Mouse (Mus musculus) embryonic facial prominence, embryonic 14.5 days (tissue): ENCODE results near the gene H2-T22. TPM values are rescaled to one million over a fixed set of nuclear protein-coding genes. Genes with fewer than 3 reads are reported as not detected.

Experiments used
- ATAC-seq: fragments of 200-750 bp; cut with Nextera tagmentation; 2 replicates; pipeline ENCODE4 v1.8.0; 2017; ENCODE audit warnings: low read depth, moderate number of reproducible peaks, moderate TSS enrichment
- DNase-seq: peaks from one replicate; pipeline ENCODE4 v3.0.0-alpha.2; 2015; ENCODE audit warnings: low spot score
- H3K27ac ChIP-seq: fragments of 300-500 bp; sonication (generic); replicated peaks from 2 replicates; pipeline ENCODE4 v1.5.1; 2014; ENCODE audit warnings: low read depth, mild to moderate bottlenecking, low read length, moderate library complexity
- H3K27me3 ChIP-seq: fragments of 300-500 bp; sonication (generic); replicated peaks from 2 replicates; pipeline ENCODE4 v1.6.1; 2014; ENCODE audit warnings: low read length; ENCODE audit not compliant: control insufficient read depth, insufficient read depth
- H3K36me3 ChIP-seq: fragments of 300-500 bp; sonication (generic); 2 replicates; pipeline ENCODE4 v1.6.1; 2014; ENCODE audit warnings: low read length, mixed read lengths; ENCODE audit not compliant: control insufficient read depth, insufficient read depth
- H3K4me1 ChIP-seq: fragments of 300-500 bp; sonication (generic); 2 replicates; pipeline ENCODE4 v1.6.1; 2014; ENCODE audit warnings: antibody characterized with exemption, low read length; ENCODE audit not compliant: control insufficient read depth, insufficient read depth
- H3K4me2 ChIP-seq: fragments of 300-500 bp; sonication (generic); 2 replicates; pipeline ENCODE4 v1.6.1; 2014; ENCODE audit warnings: low read depth, mild to moderate bottlenecking, low read length, moderate library complexity, mixed read lengths
- H3K4me3 ChIP-seq: fragments of 300-500 bp; sonication (generic); 2 replicates; pipeline ENCODE4 v1.5.1; 2014; ENCODE audit warnings: low read depth, mild to moderate bottlenecking, low read length
- H3K9ac ChIP-seq: fragments of 300-500 bp; sonication (generic); 2 replicates; pipeline ENCODE4 v1.6.1; 2014; ENCODE audit warnings: low read depth, mild to moderate bottlenecking, low read length, moderate library complexity, mixed read lengths
- H3K9me3 ChIP-seq: fragments of 300-500 bp; sonication (generic); 2 replicates; pipeline ENCODE4 v1.6.1; 2016; ENCODE audit warnings: low read length; ENCODE audit not compliant: control insufficient read depth
- WGBS: fragments of 180-500 bp; shearing (Covaris S2); extraction: QIAGEN DNeasy Blood & Tissue Kit; methylation state at CpG from one replicate; pipeline ENCODE4 v1.1.7; 2014; 5-methylcytosine and 5-hydroxymethylcytosine counted together
- polyA plus RNA-seq: library from polyadenylated mRNA; unstranded; fragments of >200 nt; fragmentation: Nextera tagmentation; extraction: Ambion mirVana; gene quantifications from 2 replicates; pipeline ENCODE4 v1.2.1, GENCODE M21; 2014

H2-T22 gene
- polyA plus RNA-seq, 1 experiment from 2014 or later, result 20.5 TPM

DNA sequence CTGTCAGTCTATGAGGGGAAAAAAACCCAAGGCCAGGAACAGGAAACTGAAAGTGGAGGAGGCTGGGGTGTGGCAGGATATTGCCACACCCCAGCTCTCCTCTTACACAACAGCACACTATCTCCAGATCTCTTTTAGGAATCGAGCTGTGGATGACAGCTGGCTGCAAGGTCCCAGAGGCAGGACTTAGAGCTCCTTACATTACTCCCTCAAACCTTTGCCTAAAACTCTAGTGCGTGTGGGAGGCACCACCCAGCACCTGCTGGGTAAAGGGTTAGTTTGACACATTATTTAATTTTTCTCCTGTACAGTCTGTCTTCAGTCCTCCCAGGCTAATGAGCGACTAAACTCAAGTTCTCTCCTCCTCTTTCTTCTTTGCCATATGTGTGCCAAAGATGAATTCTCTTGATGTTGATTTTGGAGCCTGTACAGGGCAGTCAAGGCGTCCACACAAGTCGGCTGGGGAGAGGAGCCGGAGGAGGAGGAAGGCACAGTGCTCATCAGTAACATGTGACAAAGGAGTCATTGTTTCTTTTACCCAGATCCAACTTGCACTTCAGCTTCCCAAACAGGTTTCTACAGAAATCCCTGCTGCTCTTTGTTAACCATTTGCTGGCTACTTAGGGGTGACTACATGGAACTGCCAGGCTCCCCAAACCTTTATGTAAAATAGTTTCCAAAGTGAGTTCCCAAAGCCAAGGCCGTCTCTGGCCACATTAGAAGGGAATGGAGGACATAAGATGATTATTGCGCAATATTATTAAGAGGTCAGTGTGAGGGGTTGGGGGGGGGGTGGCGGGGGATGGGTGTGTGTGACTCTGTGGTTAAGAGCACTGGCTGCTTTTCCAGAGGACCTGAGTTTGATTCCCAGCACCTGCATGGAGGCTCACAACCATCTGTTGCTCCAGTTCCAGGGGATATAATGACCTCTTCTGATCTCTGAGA, 18.6 kb downstream of the H2-T22 start:
- peak; percentile 69 for ATAC-seq
- Histone ChIP-seq H3K36me3 (no peaks in the 10 kb centered on the region), H3K9me3 (no peaks in the 10 kb centered on the region), H3K4me1 (peaks cover 5% of the 10 kb centered on the region; the same call in 1 of the 2 replicates), H3K4me2 (no peak overlapping the region), H3K9ac (no peak overlapping the region), H3K27me3 (no peaks in the 10 kb centered on the region), H3K4me3 (no peak overlapping the region), H3K27ac (no peak overlapping the region; the same call in 1 of the 2 replicates)
- 46% methylated on average over 9 of the region's 9 CpGs for WGBS
- DNase-seq, result peak; percentile 61

DNA sequence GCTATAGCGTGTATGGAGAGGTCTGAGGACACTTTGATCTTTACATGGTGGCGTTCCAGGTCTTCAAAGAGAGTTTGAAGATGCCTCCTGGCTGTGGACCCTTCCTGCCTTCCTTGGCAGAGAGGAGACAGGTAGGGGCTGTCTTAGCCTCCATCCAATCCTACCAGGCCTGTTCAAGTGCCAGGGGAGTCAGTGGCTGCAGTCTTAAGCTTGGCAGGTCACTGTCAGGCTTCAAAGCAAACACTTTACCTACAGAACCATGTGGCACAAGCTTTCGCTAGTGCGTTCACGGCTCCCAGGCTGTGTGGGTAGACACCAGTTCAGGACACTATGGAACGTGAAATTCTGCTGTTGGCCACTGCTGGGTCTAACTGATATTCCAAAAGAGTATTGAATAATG, 19.6 kb downstream of the H2-T22 start:
- no peaks in the 10 kb centered on the region for H3K36me3 ChIP-seq
- DNase-seq, result no peak
- H3K4me3 ChIP-seq, result no peak overlapping the region
- 86% methylated on average over 6 of the region's 6 CpGs for WGBS
- ATAC-seq, result no peak
- no peak overlapping the region for H3K4me2 ChIP-seq
- no peak overlapping the region for H3K27ac ChIP-seq
- no peaks in the 10 kb centered on the region for H3K27me3 ChIP-seq
- H3K9me3 ChIP-seq, result no peaks in the 10 kb centered on the region
- H3K9ac ChIP-seq, result no peak overlapping the region
- peaks cover 5% of the 10 kb centered on the region; the same call in 1 of the 2 replicates for H3K4me1 ChIP-seq

DNA sequence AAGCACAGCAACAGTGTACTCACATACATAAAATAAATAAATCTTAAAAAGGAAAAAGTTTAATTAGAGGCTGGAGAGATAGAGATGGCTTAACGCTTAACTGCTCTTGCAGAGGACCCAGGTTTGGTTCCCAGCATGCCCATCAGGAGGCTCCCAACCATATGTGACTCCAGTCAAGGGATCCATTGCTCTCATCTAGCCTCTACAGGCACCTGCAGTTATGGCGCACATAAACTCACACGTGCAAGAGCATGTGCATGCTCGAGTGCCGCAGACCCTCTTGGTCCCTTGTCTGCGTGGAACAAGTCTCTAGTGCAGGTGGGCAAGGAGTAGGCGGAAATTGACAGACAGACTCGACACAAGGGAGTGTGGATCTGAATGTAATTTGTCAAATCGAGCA, 20.4 kb downstream of the H2-T22 start:
- WGBS, result 91% methylated on average over 9 of the region's 9 CpGs
- Histone ChIP-seq H3K9me3 (no peaks in the 10 kb centered on the region), H3K4me1 (peaks cover 5% of the 10 kb centered on the region; the same call in 1 of the 2 replicates), H3K27me3 (no peaks in the 10 kb centered on the region), H3K4me3 (no peak overlapping the region), H3K9ac (no peak overlapping the region), H3K27ac (no peak overlapping the region), H3K36me3 (no peaks in the 10 kb centered on the region), H3K4me2 (no peak overlapping the region)
- ATAC-seq (no peak), DNase-seq (no peak)

DNA sequence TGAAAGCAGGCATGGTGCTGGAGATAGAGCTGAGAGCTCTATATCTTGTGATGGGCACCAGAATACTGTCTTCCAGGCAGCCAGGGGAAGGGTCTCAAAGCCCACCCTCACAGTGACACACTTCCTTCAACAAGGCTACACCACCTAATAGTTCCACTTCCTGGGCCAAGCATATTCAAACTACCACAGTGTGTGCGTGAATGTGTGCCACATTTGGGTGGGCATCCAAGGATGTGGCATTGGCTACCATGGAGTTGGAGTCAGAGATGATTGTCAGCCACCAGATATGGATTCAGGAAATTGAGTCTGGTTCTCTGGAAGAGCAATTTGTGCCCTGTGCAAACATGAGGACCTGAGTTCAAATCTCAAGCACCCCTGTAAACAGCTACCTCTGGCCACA, 21.2 kb downstream of the H2-T22 start:
- H3K4me3 ChIP-seq, result no peak overlapping the region
- whole genome bisulfite sequencing, result 89% methylated on average over 1 of the region's 1 CpGs
- H3K9ac ChIP-seq, result no peak overlapping the region
- no peak overlapping the region for H3K27ac ChIP-seq
- DNase-seq, result no peak
- H3K9me3 ChIP-seq, result no peaks in the 10 kb centered on the region
- no peaks in the 10 kb centered on the region for H3K27me3 ChIP-seq
- ATAC-seq, result no peak
- no peak overlapping the region for H3K4me2 ChIP-seq
- H3K36me3 ChIP-seq, result no peaks in the 10 kb centered on the region
- peaks cover 5% of the 10 kb centered on the region; the same call in 1 of the 2 replicates for H3K4me1 ChIP-seq

DNA sequence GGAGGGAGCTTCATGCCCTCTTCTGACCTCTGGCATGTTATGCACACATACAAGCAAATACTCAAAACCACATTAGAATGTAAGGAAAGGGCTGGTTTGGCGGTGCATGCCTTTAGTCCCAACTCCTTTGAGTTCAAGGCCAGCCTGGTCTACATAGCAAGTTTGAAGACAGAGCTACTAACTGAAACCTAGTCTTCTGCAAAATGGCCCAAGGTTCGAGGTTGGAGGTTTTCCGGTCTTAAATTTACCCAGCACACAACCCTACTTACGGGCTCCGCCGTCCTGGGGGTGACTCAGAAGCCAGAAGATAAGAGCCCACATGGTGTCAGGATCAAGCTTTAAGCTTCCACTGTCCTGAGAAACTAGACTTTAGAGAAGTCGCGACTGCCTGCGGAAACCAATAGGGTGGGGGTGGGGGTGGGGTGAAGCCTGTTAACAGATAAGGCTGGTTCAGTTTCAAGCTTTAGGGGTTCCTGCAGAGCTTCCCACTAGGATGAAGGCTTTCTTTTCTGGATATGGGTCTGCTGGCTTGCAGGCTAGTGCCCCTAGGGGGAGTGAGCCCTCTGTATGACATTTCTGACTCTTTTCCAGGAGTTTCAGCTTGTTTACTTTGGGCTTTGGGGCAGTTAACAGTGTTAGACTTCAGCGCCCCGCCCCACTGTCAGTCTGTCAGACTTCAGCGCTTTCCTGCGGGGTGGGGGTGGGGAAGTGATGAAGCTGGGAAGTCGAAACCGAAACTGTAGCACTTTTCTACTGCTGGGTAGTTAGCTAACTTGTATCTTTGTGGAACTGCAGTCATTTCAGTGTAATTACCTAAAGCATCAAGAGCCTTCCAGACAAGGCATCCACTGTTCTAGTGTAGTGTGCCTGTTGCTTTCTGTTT, 22.1 kb downstream of the H2-T22 start, which contains the start of gene H2-T24:
Gene H2-T24 (minus strand): TSS at position 370 of the 883 bp plus-strand sequence.
- 33% methylated on average over 15 of the region's 15 CpGs for WGBS
- H3K36me3 ChIP-seq, result no peaks in the 10 kb centered on the region
- H3K4me3 ChIP-seq, result no peak within 1 kb of the TSS
- no peak within 1 kb of the TSS for H3K9ac ChIP-seq
- ATAC-seq (peak; percentile 35; the same call in 1 of the 2 replicates), DNase-seq (peak; percentile 57)
- H3K27me3 ChIP-seq, result no peaks in the 10 kb centered on the region
- H3K4me1 ChIP-seq, result peaks cover 5% of the 10 kb centered on the region; the same call in 1 of the 2 replicates
- no peak within 1 kb of the TSS for H3K27ac ChIP-seq
- H3K4me2 ChIP-seq, result peak within 1 kb of the TSS; percentile 24
- H3K9me3 ChIP-seq, result no peaks in the 10 kb centered on the region

DNA sequence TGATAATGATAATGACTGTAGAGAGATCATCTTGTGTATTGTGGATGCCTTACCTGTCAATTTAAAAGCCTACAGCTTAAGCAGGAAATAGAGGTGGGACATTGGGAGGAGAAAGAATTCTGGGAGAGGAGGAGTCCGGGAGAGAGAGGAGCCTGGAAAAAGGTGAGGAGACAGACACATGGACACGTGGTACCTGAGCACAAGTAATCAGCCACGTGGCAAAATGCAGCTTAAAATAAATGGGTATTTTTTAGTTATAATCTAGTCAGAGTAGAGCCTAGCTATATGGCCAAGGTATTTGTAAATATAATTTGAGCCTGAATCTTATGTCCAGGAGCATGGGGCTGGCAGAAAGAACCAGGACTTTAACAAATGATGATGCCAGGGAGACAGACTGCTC, 23.0 kb downstream of the H2-T22 start:
- peaks cover 5% of the 10 kb centered on the region; the same call in 1 of the 2 replicates for H3K4me1 ChIP-seq
- WGBS, result 67% methylated on average over 3 of the region's 3 CpGs
- 0 out of 2 replicates have a peak, but pooled peaks cover 1% of the 10 kb centered on the region for H3K36me3 ChIP-seq
- H3K27me3 ChIP-seq, result no peaks in the 10 kb centered on the region
- no peaks in the 10 kb centered on the region for H3K9me3 ChIP-seq
- H3K4me3 ChIP-seq, result no peak overlapping the region
- H3K9ac ChIP-seq, result no peak overlapping the region
- no peak for DNase-seq
- no peak overlapping the region for H3K4me2 ChIP-seq
- no peak for ATAC-seq
- no peak overlapping the region for H3K27ac ChIP-seq

DNA sequence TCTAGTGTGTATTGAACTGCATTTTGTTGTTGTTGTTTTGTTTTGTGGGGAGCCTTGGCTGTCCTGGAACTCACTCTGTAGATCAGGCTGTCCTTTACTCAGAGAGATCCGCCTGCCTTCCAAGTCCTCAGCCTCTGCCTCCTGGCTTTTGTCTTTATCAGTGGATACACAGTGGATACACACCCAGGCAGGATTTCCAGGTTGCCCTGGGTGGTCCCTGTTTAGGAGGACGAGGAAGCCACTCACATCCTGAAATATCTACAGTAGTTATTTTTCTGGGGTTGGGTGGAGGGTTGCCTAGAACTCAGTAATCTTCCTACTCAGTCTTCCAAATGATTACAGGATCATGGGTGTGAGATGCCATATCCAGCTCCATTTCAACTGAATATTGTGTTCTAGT, 23.6 kb downstream of the H2-T22 start:
- ATAC-seq, result no peak

DNA sequence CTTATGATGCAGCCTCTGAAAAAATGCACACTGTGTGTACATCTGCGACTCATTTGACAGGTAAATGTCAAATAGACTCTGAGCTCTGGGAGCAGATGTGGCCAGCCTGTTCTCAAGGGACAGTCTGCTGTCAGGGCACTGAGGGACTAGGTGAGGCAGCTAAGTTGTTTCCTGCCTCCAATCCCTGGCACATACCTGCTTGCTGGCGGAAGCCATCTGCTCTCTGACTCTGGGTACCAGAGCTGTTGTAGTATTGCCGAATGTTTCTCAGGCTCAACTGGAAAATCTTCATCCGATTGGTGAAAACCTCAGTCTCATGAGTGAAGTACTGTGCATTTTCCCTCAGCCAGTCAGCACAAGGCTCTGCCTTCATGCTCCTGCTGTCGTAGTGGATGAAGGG, 25.5 kb downstream of the H2-T22 start:
- Histone ChIP-seq H3K27ac (no peak overlapping the region), H3K4me3 (no peak overlapping the region), H3K4me1 (no peaks in the 10 kb centered on the region), H3K4me2 (no peak overlapping the region), H3K9me3 (no peaks in the 10 kb centered on the region), H3K27me3 (no peaks in the 10 kb centered on the region), H3K9ac (no peak overlapping the region), H3K36me3 (0 out of 2 replicates have a peak, but pooled peaks cover 5% of the 10 kb centered on the region)
- no peak for ATAC-seq
- WGBS, result 87% methylated on average over 5 of the region's 5 CpGs
- DNase-seq, result no peak

More for the DNA sequence above, 23.6 kb downstream of the H2-T22 start:
- H3K4me3 ChIP-seq, result no peak overlapping the region
- peaks cover 5% of the 10 kb centered on the region; the same call in 1 of the 2 replicates for H3K4me1 ChIP-seq
- no peak overlapping the region for H3K27ac ChIP-seq
- H3K27me3 ChIP-seq, result no peaks in the 10 kb centered on the region
- H3K9me3 ChIP-seq, result no peaks in the 10 kb centered on the region
- 0 out of 2 replicates have a peak, but pooled peaks cover 5% of the 10 kb centered on the region for H3K36me3 ChIP-seq
- H3K4me2 ChIP-seq, result no peak overlapping the region
- 63% methylated on average over 2 of the region's 2 CpGs for WGBS
- no peak for DNase-seq
- H3K9ac ChIP-seq, result no peak overlapping the region
